Mouse (Mus musculus) lung, postnatal 0 days (tissue): Measurements from ENCODE around the gene Gpr179. TPM values are rescaled to one million over a fixed set of nuclear protein-coding genes. Genes with fewer than 3 reads are reported as not detected.

Source experiments
- ATAC-seq: fragments of 200-750 bp; cut with Nextera tagmentation; 2 replicates; pipeline ENCODE4 v1.8.0; 2017; ENCODE audit warnings: moderate library complexity
- DNase-seq: peaks from one replicate; pipeline ENCODE4 v3.0.0-alpha.2; 2016; ENCODE audit warnings: low spot score
- H3K27ac ChIP-seq: fragments of 300-500 bp; sonication (generic); 2 replicates; pipeline ENCODE4 v1.5.1; 2014; ENCODE audit warnings: antibody characterized with exemption, mild to moderate bottlenecking, low read length, mixed read lengths
- H3K27me3 ChIP-seq: fragments of 300-500 bp; sonication (generic); replicated peaks from 2 replicates; pipeline ENCODE4 v1.6.1; 2014; ENCODE audit warnings: low read length, mixed read lengths; ENCODE audit not compliant: insufficient read depth
- H3K36me3 ChIP-seq: fragments of 300-500 bp; sonication (generic); 2 replicates; pipeline ENCODE4 v1.6.1; 2014; ENCODE audit warnings: low read length, mixed read lengths; ENCODE audit not compliant: insufficient read depth
- H3K4me1 ChIP-seq: fragments of 300-500 bp; sonication (generic); 2 replicates; pipeline ENCODE4 v1.6.1; 2014; ENCODE audit warnings: antibody characterized with exemption, low read depth, low read length, mixed read lengths; ENCODE audit not compliant: insufficient read depth
- H3K4me2 ChIP-seq: fragments of 300-500 bp; sonication (generic); replicated peaks from 2 replicates; pipeline ENCODE4 v1.6.1; 2014; ENCODE audit warnings: low read depth, mild to moderate bottlenecking, low read length, moderate library complexity, mixed read lengths
- H3K4me3 ChIP-seq: fragments of 300-500 bp; sonication (generic); 2 replicates; pipeline ENCODE4 v1.5.1; 2014; ENCODE audit warnings: low read depth, low read length
- H3K9ac ChIP-seq: fragments of 300-500 bp; sonication (generic); replicated peaks from 2 replicates; pipeline ENCODE4 v1.6.1; 2014; ENCODE audit warnings: low read depth, mild to moderate bottlenecking
- H3K9me3 ChIP-seq: fragments of 300-500 bp; sonication (generic); 2 replicates; pipeline ENCODE4 v1.6.1; 2016; ENCODE audit warnings: low read length, mixed read lengths
- CTCF ChIP-seq: IDR thresholded peaks from 2 replicates; pipeline ENCODE4 v1.5.1; 2016; ENCODE audit warnings: antibody characterized with exemption, mild to moderate bottlenecking
- EP300 ChIP-seq: IDR thresholded peaks from 2 replicates; pipeline ENCODE4 v1.6.1; 2016; ENCODE audit warnings: antibody characterized with exemption, mild to moderate bottlenecking, control low read depth
- WGBS: fragments of 180-500 bp; shearing (Covaris S2); extraction: QIAGEN DNeasy Blood & Tissue Kit; methylation state at CpG from one replicate; pipeline ENCODE4 v1.1.7; 2014; 5-methylcytosine and 5-hydroxymethylcytosine counted together
- polyA plus RNA-seq: library from polyadenylated mRNA; unstranded; fragments of >200 nt; fragmentation: Nextera tagmentation; extraction: Ambion mirVana; gene quantifications from 2 replicates; pipeline ENCODE4 v1.2.1, GENCODE M21; 2015

Gene Gpr179
- polyA plus RNA-seq, 1 experiment from 2014 or later, result 0.23 TPM

- Histone ChIP-seq H3K27ac (no peak overlapping the region), H3K9ac (no peak overlapping the region), H3K4me1 (peaks cover 9% of the 10 kb centered on the region), H3K4me3 (no peak overlapping the region), H3K36me3 (no peaks in the 10 kb centered on the region), H3K4me2 (no peak overlapping the region), H3K27me3 (no peaks in the 10 kb centered on the region), H3K9me3 (no peaks in the 10 kb centered on the region)
- TF ChIP-seq CTCF (no peak), EP300 (no peak)
- DNase-seq (no peak), ATAC-seq (no peak)
- 39% methylated on average over 5 of the region's 5 CpGs for WGBS
Measured at GRCm38 (mm10) chr11:97304631-97305030, 47.2 kb downstream of the Gpr179 start.

DNA sequence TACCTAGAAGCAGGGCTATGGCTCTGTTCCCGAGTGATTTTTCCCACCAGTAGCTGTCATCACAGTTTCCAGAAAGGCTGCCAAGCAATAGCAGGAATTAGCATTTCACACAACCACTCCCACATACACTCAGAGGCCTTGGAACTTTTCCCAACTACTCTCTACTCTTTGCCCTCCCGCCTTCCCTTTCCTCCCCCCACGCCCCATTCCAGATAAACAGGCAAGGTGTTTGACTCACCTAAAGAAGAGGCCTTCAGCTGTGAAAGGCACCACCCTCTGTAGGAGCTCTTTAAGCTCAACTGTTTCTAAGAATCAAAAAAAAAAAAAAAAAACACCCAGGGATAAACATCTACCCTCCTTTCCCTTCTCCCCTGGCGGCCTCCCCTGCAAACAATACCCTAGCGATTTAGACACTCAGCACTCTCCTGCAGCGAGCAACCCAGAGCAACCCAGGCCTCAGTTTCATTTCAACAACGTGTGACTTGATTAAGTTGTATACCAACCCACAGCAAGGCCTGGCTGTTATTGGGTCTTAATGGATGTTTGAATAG is 49.6 kb downstream of the Gpr179 start:
- ATAC-seq, result peak; percentile 92
- peak overlapping the region; percentile 83 for H3K27ac ChIP-seq
- WGBS, result 10% methylated on average over 7 of the region's 7 CpGs

GRCm38 (mm10) chr11:97301406-97301805 is 50.5 kb downstream of the Gpr179 start:
- 73% methylated on average over 16 of the region's 16 CpGs for WGBS

More for the DNA sequence above, 49.6 kb downstream of the Gpr179 start:
- DNase-seq, result peak; percentile 97
- H3K36me3 ChIP-seq, result no peaks in the 10 kb centered on the region
- peaks cover 9% of the 10 kb centered on the region for H3K4me1 ChIP-seq
- no peak overlapping the region for H3K4me3 ChIP-seq
- H3K9me3 ChIP-seq, result no peaks in the 10 kb centered on the region
- 0 out of 2 replicates have a peak overlapping the region, but pooled peaks have one; percentile 19 for H3K4me2 ChIP-seq
- H3K9ac ChIP-seq, result no peak overlapping the region
- no peaks in the 10 kb centered on the region for H3K27me3 ChIP-seq
- TF ChIP-seq CTCF (peak; percentile 34; the same call in 1 of the 2 replicates), EP300 (peak; percentile 77)

DNA sequence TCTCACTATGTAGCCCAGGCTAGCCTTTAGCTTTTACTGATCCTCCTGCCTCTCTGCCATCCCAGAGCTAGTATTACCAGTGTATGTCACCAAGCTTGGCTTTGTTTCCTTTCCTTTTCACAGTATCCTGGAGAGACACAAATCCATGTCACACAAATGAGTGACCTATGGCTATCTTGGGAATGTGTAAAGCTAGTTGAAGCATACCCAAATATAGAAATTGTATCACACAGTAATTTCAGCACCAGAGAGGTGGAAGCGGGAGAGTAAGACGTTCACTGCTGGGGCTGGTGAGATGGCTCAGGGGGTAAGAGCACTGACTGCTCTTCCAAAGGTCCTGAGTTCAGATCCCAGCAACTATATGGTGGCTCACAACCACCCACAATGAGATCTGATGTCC is 51.9 kb downstream of the Gpr179 start:
- DNase-seq, result no peak
- no peaks in the 10 kb centered on the region for H3K27me3 ChIP-seq
- H3K27ac ChIP-seq, result no peak overlapping the region
- no peak for TF ChIP-seq EP300
- TF ChIP-seq CTCF, result no peak
- H3K9ac ChIP-seq, result no peak overlapping the region
- H3K4me1 ChIP-seq, result peaks cover 9% of the 10 kb centered on the region
- H3K4me3 ChIP-seq, result no peak overlapping the region
- ATAC-seq, result no peak
- H3K36me3 ChIP-seq, result no peaks in the 10 kb centered on the region
- H3K4me2 ChIP-seq, result no peak overlapping the region
- no peaks in the 10 kb centered on the region for H3K9me3 ChIP-seq
- 86% methylated on average over 2 of the region's 2 CpGs for WGBS

More at GRCm38 (mm10) chr11:97301406-97301805, 50.5 kb downstream of the Gpr179 start:
- no peaks in the 10 kb centered on the region for H3K36me3 ChIP-seq
- no peaks in the 10 kb centered on the region for H3K9me3 ChIP-seq
- TF ChIP-seq CTCF (no peak), EP300 (no peak)
- no peak overlapping the region for H3K4me2 ChIP-seq
- DNase-seq (no peak), ATAC-seq (no peak)
- peaks cover 9% of the 10 kb centered on the region for H3K4me1 ChIP-seq
- H3K27me3 ChIP-seq, result no peaks in the 10 kb centered on the region
- H3K4me3 ChIP-seq, result no peak overlapping the region
- H3K27ac ChIP-seq, result peak overlapping the region; percentile 83
- H3K9ac ChIP-seq, result no peak overlapping the region

DNA sequence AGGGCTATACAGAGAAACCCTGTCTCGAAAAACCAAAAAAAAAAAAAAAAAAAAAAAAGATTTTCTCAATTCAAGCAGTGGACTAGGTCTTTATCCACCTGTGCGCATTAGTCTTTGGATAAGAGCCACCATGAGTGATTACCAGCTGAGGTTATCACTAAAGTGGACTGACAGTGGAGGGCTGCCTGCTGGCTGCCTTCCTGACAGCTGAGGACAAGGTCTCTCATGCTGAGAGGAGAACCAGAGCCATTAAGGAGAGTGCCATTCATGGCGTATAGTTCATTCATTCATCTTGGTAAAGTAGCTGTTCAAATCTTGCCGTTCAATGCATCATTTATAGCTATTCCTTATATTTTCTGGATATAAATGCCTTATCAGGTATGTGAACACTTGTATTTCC is 55.3 kb downstream of the Gpr179 start:
- DNase-seq, result no peak
- Histone ChIP-seq H3K27me3 (no peaks in the 10 kb centered on the region), H3K4me3 (no peak overlapping the region), H3K4me1 (no peaks in the 10 kb centered on the region), H3K27ac (no peak overlapping the region), H3K9ac (no peak overlapping the region), H3K36me3 (no peaks in the 10 kb centered on the region), H3K9me3 (no peaks in the 10 kb centered on the region), H3K4me2 (no peak overlapping the region)
- WGBS, result 75% methylated on average over 3 of the region's 4 CpGs
- no peak for ATAC-seq
- no peak for TF ChIP-seq CTCF
- TF ChIP-seq EP300, result no peak

DNA sequence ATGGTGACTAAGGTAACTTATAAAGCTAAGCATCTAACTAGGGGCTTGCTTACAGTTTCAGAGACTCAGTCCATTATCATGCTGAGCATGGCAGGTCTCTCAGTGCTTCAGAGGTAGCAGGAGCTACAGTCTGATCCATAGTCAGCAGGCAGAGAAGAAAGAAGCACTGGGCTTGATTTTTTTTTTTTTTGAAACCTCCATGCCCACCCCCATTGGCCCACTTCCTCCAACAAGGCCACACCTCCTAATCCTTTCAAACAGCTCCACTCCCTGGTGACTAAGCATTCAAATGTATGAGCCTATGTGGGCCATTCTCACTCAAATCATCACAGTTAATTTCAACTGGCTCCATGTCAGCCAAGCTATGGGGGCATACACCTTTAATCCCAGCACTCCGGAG is 59.1 kb downstream of the Gpr179 start:
- Histone ChIP-seq H3K9ac (no peak overlapping the region), H3K36me3 (no peaks in the 10 kb centered on the region), H3K9me3 (no peaks in the 10 kb centered on the region), H3K4me2 (no peak overlapping the region), H3K4me3 (no peak overlapping the region), H3K27me3 (no peaks in the 10 kb centered on the region), H3K4me1 (no peaks in the 10 kb centered on the region), H3K27ac (no peak overlapping the region)
- no peak for DNase-seq
- ATAC-seq, result no peak
- 96% methylated on average over 1 of the region's 1 CpGs for WGBS
- TF ChIP-seq CTCF (no peak), EP300 (no peak)
